Mouse (Mus musculus) heart, postnatal 0 days (tissue): Measurements from ENCODE around the gene Inava. TPM values are rescaled to one million over a fixed set of nuclear protein-coding genes. Genes with fewer than 3 reads are reported as not detected.

ENCODE experiments used
- ATAC-seq: fragments of 200-750 bp; cut with Nextera tagmentation; 2 replicates; pipeline ENCODE4 v1.8.0; 2017; ENCODE audit warnings: low read depth, moderate number of reproducible peaks, moderate library complexity; ENCODE audit not compliant: insufficient read depth
- DNase-seq: peaks from one replicate; pipeline ENCODE4 v3.0.0-alpha.2; 2016; ENCODE audit warnings: low spot score
- H3K27ac ChIP-seq: fragments of 300-500 bp; sonication (generic); 2 replicates; pipeline ENCODE4 v1.5.1; 2014; ENCODE audit warnings: low read depth, mild to moderate bottlenecking
- H3K27me3 ChIP-seq: fragments of 300-500 bp; sonication (generic); 2 replicates; pipeline ENCODE4 v1.6.1; 2014; ENCODE audit warnings: low read length, mixed read lengths; ENCODE audit not compliant: control insufficient read depth, insufficient read depth
- H3K36me3 ChIP-seq: fragments of 300-500 bp; sonication (generic); replicated peaks from 2 replicates; pipeline ENCODE4 v1.6.1; 2014; ENCODE audit warnings: low read length, mixed read lengths; ENCODE audit not compliant: control insufficient read depth, insufficient read depth
- H3K4me1 ChIP-seq: fragments of 300-500 bp; sonication (generic); 2 replicates; pipeline ENCODE4 v1.6.1; 2014; ENCODE audit warnings: antibody characterized with exemption; ENCODE audit not compliant: control insufficient read depth, insufficient read depth
- H3K4me2 ChIP-seq: fragments of 300-500 bp; sonication (generic); 2 replicates; pipeline ENCODE4 v1.6.1; 2014; ENCODE audit warnings: low read depth, mild to moderate bottlenecking, low read length, moderate library complexity
- H3K4me3 ChIP-seq: fragments of 300-500 bp; sonication (generic); 2 replicates; pipeline ENCODE4 v1.5.1; 2014; ENCODE audit warnings: low read depth, low read length
- H3K9ac ChIP-seq: fragments of 300-500 bp; sonication (generic); replicated peaks from 2 replicates; pipeline ENCODE4 v1.6.1; 2014; ENCODE audit warnings: low read depth, low read length, mixed read lengths
- H3K9me3 ChIP-seq: fragments of 300-500 bp; sonication (generic); replicated peaks from 2 replicates; pipeline ENCODE4 v1.6.1; 2016; ENCODE audit warnings: low read length; ENCODE audit not compliant: control insufficient read depth
- CTCF ChIP-seq: IDR thresholded peaks from 2 replicates; pipeline ENCODE4 v1.5.1; 2016; ENCODE audit warnings: antibody characterized with exemption, control low read depth, low read depth
- EP300 ChIP-seq: IDR thresholded peaks from 2 replicates; pipeline ENCODE4 v1.6.1; 2016; ENCODE audit warnings: antibody characterized with exemption, low read depth
- WGBS: fragments of 180-500 bp; shearing (Covaris S2); extraction: QIAGEN DNeasy Blood & Tissue Kit; methylation state at CpG from one replicate; pipeline ENCODE4 v1.1.7; 2014; 5-methylcytosine and 5-hydroxymethylcytosine counted together
- polyA plus RNA-seq: library from polyadenylated mRNA; unstranded; fragments of >200 nt; fragmentation: Nextera tagmentation; extraction: Ambion mirVana; gene quantifications from 2 replicates; pipeline ENCODE4 v1.2.1, GENCODE M21; 2015
- total RNA-seq: library from RNA; depleted of rRNA; stranded (reverse); fragments of >200 nt; gene quantifications from 2 replicates; pipeline ENCODE4 v1.2.3, GENCODE M21; 2014; ENCODE audit warnings: low replicate concordance

The Inava gene
- total and polyA plus RNA-seq, 2 experiments from 2014 or later = 0.42 TPM; not detected in 1

DNA sequence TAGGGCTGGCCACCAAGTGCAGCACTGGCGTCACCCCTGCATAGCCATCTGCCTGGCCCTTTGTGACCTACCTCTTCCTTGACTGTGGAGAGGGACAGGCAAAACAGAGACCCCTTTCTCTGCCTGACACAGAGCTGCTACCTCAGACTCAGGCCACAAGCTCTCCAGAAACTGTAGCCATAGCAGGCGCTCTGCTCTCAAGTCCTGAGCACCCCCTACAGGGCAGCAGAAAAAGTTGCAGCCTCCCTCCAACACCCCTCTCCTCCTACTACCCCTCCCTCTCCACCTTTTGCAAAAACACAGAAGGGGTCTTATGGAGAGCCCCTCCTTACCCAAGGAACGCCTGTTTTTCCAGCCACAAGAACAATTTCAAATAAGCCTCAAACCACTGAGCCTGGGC is 21.3 kb downstream of the Inava start, which contains the start of gene Mroh3:
Gene Mroh3, minus strand, starts transcription at position 26 of the 400 bp plus-strand sequence.
- peak; percentile 45 for DNase-seq
- Histone ChIP-seq H3K36me3 (no peaks in the 10 kb centered on the region), H3K4me3 (no peak within 1 kb of the TSS), H3K4me2 (no peak within 1 kb of the TSS), H3K27ac (no peak within 1 kb of the TSS), H3K4me1 (no peaks in the 10 kb centered on the region), H3K27me3 (no peaks in the 10 kb centered on the region), H3K9ac (no peak within 1 kb of the TSS), H3K9me3 (no peaks in the 10 kb centered on the region)
- ATAC-seq = peak; percentile 72
- WGBS = 34% methylated on average over 3 of the region's 3 CpGs
- TF ChIP-seq EP300 = no peak
- peak; percentile 64 for TF ChIP-seq CTCF

DNA sequence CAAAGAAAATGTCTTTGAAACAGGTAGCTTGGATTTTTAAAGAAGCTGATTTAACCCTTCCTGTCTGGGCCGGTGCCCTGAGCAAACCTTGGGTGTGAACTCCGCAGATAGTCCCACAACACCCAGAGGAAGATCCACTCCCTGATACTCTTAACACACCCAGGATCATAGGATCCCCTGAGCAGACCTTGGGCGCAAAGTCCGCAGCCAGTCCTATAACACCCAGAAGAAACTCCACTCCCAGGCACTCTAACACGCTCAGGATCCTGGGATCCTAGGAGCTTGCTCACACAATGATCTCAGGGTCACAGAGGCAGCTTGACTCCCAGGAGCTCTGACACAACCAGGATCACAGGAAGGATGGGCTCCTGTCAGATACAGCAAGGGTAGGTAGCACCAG is 44.0 kb downstream of the Inava start:
- Histone ChIP-seq H3K9ac (no peak overlapping the region), H3K9me3 (no peaks in the 10 kb centered on the region), H3K27me3 (no peaks in the 10 kb centered on the region), H3K36me3 (no peaks in the 10 kb centered on the region), H3K4me1 (no peaks in the 10 kb centered on the region), H3K4me3 (no peak overlapping the region), H3K4me2 (no peak overlapping the region), H3K27ac (no peak overlapping the region)
- TF ChIP-seq CTCF = no peak
- no peak for TF ChIP-seq EP300
- DNase-seq (no peak), ATAC-seq (no peak)
- 86% methylated on average over 5 of the region's 5 CpGs for WGBS

- no peaks in the 10 kb centered on the region for H3K36me3 ChIP-seq
- no peak overlapping the region for H3K9ac ChIP-seq
- H3K4me3 ChIP-seq = no peak overlapping the region
- H3K4me2 ChIP-seq = no peak overlapping the region
- no peak overlapping the region for H3K27ac ChIP-seq
- no peaks in the 10 kb centered on the region for H3K27me3 ChIP-seq
- TF ChIP-seq CTCF (no peak), EP300 (no peak)
- ATAC-seq = no peak
- DNase-seq = no peak
- WGBS = 40% methylated on average over 2 of the region's 2 CpGs
- H3K4me1 ChIP-seq = 0 out of 2 replicates have a peak, but pooled peaks cover 4% of the 10 kb centered on the region
- H3K9me3 ChIP-seq = no peaks in the 10 kb centered on the region
Observed at GRCm38 (mm10) chr1:136179511-136180001, 54.5 kb downstream of the Inava start.

GRCm38 (mm10) chr1:136178741-136179140 is 55.3 kb downstream of the Inava start:
- H3K27me3 ChIP-seq = no peaks in the 10 kb centered on the region
- DNase-seq (no peak), ATAC-seq (0 out of 2 replicates have a peak, but pooled peaks have one; percentile 5)
- no peaks in the 10 kb centered on the region for H3K36me3 ChIP-seq
- TF ChIP-seq CTCF = no peak
- no peak overlapping the region for H3K9ac ChIP-seq
- WGBS = 45% methylated on average over 6 of the region's 6 CpGs
- H3K4me2 ChIP-seq = no peak overlapping the region
- no peak overlapping the region for H3K27ac ChIP-seq
- no peaks in the 10 kb centered on the region for H3K9me3 ChIP-seq
- H3K4me3 ChIP-seq = no peak overlapping the region
- H3K4me1 ChIP-seq = 0 out of 2 replicates have a peak, but pooled peaks cover 4% of the 10 kb centered on the region

DNA sequence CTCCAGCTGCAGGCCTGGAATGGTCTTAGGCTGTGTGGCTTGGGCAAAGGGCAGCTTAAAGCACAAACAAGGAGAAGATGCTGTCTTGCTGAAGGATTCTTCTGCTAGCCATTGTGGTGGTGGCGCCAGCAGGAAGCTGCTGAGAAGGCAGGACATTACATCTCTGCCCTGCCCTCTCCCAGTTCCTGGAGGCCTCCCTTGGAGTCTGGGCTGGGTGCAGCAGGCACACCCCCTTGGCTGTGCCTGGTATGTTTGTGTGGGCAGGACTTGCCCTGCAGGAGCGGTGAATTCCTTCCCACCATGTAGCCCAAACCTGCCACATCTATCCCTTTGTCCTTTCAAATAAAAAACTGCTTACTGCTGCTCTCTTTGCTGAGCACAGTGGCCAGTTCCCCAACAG is 57.0 kb downstream of the Inava start:
- Histone ChIP-seq H3K4me3 (no peak overlapping the region), H3K27ac (no peak overlapping the region), H3K9me3 (no peaks in the 10 kb centered on the region), H3K36me3 (no peaks in the 10 kb centered on the region), H3K4me2 (no peak overlapping the region), H3K9ac (no peak overlapping the region), H3K27me3 (no peaks in the 10 kb centered on the region), H3K4me1 (0 out of 2 replicates have a peak, but pooled peaks cover 4% of the 10 kb centered on the region)
- WGBS = 49% methylated on average over 2 of the region's 2 CpGs
- no peak for DNase-seq
- TF ChIP-seq CTCF (no peak), EP300 (no peak)
- ATAC-seq = no peak

DNA sequence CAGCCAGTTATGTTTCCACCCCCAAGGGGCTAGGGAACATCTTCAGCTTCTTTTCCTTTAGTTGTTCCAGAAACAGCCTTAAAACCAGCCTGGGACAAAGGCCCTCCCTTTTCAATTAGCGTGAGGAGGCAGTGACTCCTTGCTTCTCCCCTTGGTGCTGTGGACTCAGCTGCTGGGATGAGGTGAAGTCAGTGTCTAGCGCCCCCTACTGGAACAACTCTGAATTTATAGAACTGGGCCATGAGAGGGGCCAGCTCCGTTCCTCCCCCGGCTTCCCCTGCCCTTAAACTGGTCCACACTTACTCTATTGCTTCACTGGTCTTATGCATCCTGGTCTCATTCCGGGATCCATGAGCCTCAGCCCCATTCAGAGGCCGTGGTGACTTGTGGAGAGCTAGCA is 58.9 kb downstream of the Inava start:
- Histone ChIP-seq H3K27ac (no peak overlapping the region), H3K4me1 (0 out of 2 replicates have a peak, but pooled peaks cover 4% of the 10 kb centered on the region), H3K9me3 (no peaks in the 10 kb centered on the region), H3K27me3 (peaks cover 5% of the 10 kb centered on the region; the same call in 1 of the 2 replicates), H3K4me3 (no peak overlapping the region), H3K36me3 (no peaks in the 10 kb centered on the region), H3K4me2 (no peak overlapping the region), H3K9ac (no peak overlapping the region)
- no peak for ATAC-seq
- peak; percentile 17 for DNase-seq
- 31% methylated on average over 6 of the region's 6 CpGs for WGBS
- TF ChIP-seq EP300 (no peak), CTCF (peak; percentile 47)
